Comparison of ENCODE assay signal across 9 mouse cellular contexts in genomic region chr2:72728699-72729098, GRCm38 (mm10).
DNase-seq lines count a peak whose midpoint lies in the region; ATAC-seq and TF ChIP-seq lines count a peak whose summit lies in the region.
"Had no signal": no experiment of that assay in that cellular context is flagged by ENCODE, and none has a peak within 500 bp of the region (broad histone marks: within the 10 kb centered on the region; RNA-seq: fewer than 3 reads in every experiment).

No protein-coding gene starts in this region.

- H3K36me3 ChIP-seq in forebrain, embryonic 11.5 days (ENCODE audit: control insufficient read depth, insufficient read depth, low read length), result no peaks in the 10 kb centered on the region
- H3K36me3 ChIP-seq: midbrain, embryonic 12.5 days had no signal

- H3K9me3 ChIP-seq in forebrain, embryonic 11.5 days (ENCODE audit: control insufficient read depth, low read length), result no peaks in the 10 kb centered on the region
- H3K9me3 ChIP-seq: midbrain, embryonic 12.5 days had no signal

- peak; percentile 76 for TF ChIP-seq CTCF in cerebellum, adult 2 months (IDR thresholded peaks at IDR 0.05; ENCODE audit: borderline replicate concordance, insufficient read depth, low read depth, low read length)

- no peaks in the 10 kb centered on the region; the same call in 1 of the 2 replicates for H3K27me3 ChIP-seq in cerebellum, adult 2 months (ENCODE audit: control insufficient read depth, insufficient read depth, low read length)
- H3K27me3 ChIP-seq in forebrain, embryonic 11.5 days (ENCODE audit: control insufficient read depth, insufficient read depth, low read length), result no peaks in the 10 kb centered on the region

- TF ChIP-seq POLR2A in cerebellum, adult 2 months (IDR thresholded peaks at IDR 0.05; ENCODE audit: borderline replicate concordance, insufficient read depth, low read length), result no peak

- H3K9ac ChIP-seq in forebrain, embryonic 11.5 days (ENCODE audit: low read length), result no peak overlapping the region
- H3K9ac ChIP-seq: midbrain, embryonic 12.5 days had no signal

- no peaks in the 10 kb centered on the region for H3K4me1 ChIP-seq in cerebellum, adult 2 months (ENCODE audit: control insufficient read depth, insufficient read depth, low read length)
- H3K4me1 ChIP-seq in forebrain, embryonic 11.5 days (replicated peaks; ENCODE audit: control insufficient read depth, insufficient read depth, low read length), result no peaks in the 10 kb centered on the region
- H3K4me1 ChIP-seq: midbrain, embryonic 12.5 days had no signal

- no peak for ATAC-seq in forebrain, embryonic 11.5 days (replicated peaks; ENCODE audit: low FRiP score)

- peak; percentile 27 for DNase-seq in ovary, postnatal 10 days (ENCODE audit: low spot score)
- no peak for DNase-seq in ovary, adult 18-20 months (ENCODE audit: low spot score)
- peak; percentile 80 for DNase-seq in R1 (ENCODE audit: low read depth, low spot score)
- DNase-seq in cerebellum, adult 2 months, result peak; percentile 39 to 44
- peak; percentile 40 to 77 for DNase-seq in gastrocnemius, postnatal 4 days (ENCODE audit: low spot score in 2 of 2)
- DNase-seq in left cerebral cortex, adult 9 months (ENCODE audit: low spot score in 2 of 2), result peak; percentile 9 to 53
- peak; percentile 39 for DNase-seq in ovary, postnatal 36 days (ENCODE audit: low spot score)
- DNase-seq in forebrain, embryonic 11.5 days (ENCODE audit: low spot score), result no peak

- 31% methylated on average over 3 of the region's 3 CpGs for WGBS in cerebellum, adult 2 months
- WGBS in forebrain, embryonic 11.5 days, result 58% methylated on average over 3 of the region's 3 CpGs

- no peak overlapping the region for H3K4me3 ChIP-seq in cerebellum, adult 2 months (replicated peaks; ENCODE audit: insufficient read depth, low read depth, low read length)
- H3K4me3 ChIP-seq in forebrain, embryonic 11.5 days (ENCODE audit: low read depth, low read length), result no peak overlapping the region
- H3K4me3 ChIP-seq: midbrain, embryonic 12.5 days had no signal

- H3K4me2 ChIP-seq in forebrain, embryonic 11.5 days (ENCODE audit: low read depth, low read length, severe bottlenecking), result no peak overlapping the region
- H3K4me2 ChIP-seq: midbrain, embryonic 12.5 days had no signal

- no peak overlapping the region for H3K27ac ChIP-seq in cerebellum, adult 2 months (ENCODE audit: insufficient read depth, low read length)
- H3K27ac ChIP-seq in forebrain, embryonic 11.5 days (ENCODE audit: low read depth, low read length), result no peak overlapping the region
- H3K27ac ChIP-seq: midbrain, embryonic 12.5 days had no signal

Comparison
In these comparisons a context has a peak if more than half of its experiments do, and no peak if none do; other contexts are left out.
1. DNase-seq: peak in ovary, postnatal 10 days (single experiment), R1 (single experiment), cerebellum, adult 2 months (2 of 2), gastrocnemius, postnatal 4 days (2 of 2), left cerebral cortex, adult 9 months (2 of 2) and ovary, postnatal 36 days (single experiment); none in ovary, adult 18-20 months (single experiment) and forebrain, embryonic 11.5 days (single experiment).